Mouse (Mus musculus): Measurements from ENCODE around the gene Gpr31b.
A peak's percentile ranks its signal among the peaks of the same experiment; 100 is the strongest.
"Not testable (repeated sequence)": the region's sequence is repeated elsewhere in the genome, so short reads cannot be mapped to it uniquely, and the experiment has no call there.

Gpr31b gene

DNA sequence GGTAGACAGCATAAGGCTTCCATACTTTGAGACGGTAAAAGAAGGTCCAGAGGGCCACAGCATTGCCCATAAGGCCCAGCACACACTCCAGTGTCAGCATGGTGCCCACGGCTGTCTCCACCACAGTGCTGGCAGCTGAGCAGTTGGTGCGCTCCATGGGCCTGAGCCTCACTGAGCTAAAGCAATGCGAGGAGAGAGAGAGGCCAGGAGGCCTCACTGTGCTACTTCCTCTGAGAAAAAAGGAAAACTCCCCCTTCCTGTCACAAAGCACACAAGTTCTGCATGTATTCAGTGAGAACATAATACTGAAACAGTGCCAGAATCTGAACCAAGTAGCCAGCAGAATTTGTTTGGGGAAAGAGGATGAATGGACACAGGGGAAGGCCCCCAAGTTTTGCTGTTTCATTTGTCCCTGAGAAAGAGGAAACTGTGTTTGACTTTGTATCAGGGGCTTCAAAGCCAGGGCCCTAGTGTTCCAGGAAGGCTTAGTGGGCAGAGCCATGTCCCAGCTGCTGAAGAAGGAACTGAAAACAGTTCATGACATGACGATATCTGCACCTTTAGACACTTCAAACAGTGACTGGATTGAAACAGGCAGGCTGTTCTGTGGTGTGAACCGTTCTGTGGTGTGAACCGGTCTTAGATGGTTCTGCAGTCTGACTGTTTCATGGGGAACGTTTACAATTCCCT, at the start of gene Gpr31b:
Gene Gpr31b, minus strand, starts transcription at position 173 of the 690 bp plus-strand sequence.
- DNase-seq, result not testable (repeated sequence)

- DNase-seq, result not testable (repeated sequence)
Measured at GRCm38 (mm10) chr17:13092960-13093359, 40.9 kb upstream of the Gpr31b start.

DNA sequence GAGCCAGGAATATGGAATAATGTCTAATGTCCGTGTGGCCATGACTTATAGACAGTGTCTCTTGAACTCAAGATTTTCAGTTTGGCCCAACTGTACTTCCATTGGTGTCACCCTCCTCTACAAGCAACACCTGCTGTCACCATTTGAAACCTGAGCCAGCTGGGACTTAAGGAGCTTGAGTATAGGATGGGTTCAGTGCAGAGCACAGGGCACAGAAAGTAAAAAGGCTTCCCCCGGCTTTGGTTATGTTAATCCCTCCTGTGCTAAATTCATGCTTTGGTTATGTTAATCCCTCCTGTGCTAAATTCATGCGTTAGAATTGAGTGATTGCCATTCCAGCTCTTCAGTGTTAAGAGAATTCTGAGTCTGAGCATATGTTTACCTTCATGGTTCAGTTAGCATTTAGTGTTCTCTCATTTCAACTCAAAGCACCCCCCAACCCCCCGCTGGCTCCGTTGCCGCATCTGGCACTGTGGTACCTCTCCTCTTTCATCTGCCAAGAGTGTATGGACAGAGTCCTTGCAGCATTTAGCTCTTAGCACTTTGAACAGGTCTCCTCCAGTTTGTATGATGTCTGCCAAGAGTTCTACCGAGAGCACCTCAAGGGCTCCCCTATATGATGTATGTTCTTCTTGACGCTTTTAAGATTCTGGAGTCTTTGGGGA, 40.1 kb upstream of the Gpr31b start:
- not testable (repeated sequence) for DNase-seq

DNA sequence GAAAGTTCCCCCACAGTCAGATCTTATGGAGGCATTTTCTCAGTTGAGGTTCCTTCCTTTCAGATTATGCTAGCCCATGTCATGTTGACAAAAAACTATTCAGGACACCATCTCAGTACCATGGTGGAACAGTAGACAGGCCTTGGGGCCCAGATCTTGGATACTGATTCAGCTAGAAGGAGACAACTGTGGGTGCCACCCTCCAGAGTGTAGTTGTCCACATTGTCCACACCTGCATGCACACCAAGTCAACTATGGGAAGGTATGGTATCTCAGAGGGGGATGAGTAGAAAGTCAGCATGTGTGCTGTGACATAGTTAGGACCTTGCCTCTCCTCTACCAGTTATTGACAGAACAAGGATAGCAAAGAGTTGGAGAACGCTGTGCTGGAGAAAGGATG, 39.4 kb upstream of the Gpr31b start:
- not testable (repeated sequence) for DNase-seq

DNA sequence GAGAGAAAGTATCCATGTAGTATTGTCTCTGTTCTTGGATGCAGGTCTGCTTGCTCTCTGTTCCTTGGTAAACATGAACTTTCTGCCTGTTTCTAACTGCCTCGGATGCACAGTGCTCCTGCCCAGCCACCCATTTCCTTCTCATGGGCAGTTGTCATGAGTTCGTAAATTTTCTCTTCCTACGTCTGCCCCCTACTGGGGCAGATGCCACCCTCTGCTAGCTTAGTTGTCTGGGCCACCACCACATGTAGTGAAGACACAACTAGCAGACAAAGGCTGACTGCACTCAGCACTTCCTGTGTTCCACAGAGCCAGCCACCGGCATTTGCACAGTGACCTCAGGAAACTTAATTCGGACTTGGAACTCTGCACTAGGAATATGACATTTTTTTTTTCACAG, 17.1 kb upstream of the Gpr31b start:
- not testable (repeated sequence) for DNase-seq

DNA sequence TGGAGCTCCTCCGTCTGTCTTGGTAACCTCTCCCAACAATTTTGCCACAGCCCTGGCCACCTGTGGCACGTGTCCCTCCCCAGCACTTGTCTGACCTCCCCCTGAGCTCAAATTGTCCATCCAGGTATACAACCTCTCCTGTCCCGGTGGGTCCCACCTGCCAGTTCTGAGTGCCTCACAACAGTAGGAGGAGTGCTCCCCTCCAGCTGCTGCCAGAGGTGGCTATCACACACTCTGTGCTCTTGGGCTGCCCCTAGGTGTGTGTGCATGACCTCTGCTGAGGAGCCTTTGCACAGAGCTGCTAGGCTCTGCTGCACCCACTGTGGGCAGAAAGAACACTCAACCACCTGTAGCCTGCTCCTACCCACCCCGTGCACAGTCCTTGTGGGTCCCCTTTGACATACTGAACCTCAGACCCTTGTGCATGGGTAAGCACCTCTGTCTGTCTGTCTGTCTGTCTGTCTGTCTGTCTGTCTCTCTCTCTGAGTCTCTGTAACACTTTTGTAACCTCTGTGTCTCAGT, 15.8 kb upstream of the Gpr31b start:
- not testable (repeated sequence) for DNase-seq

DNA sequence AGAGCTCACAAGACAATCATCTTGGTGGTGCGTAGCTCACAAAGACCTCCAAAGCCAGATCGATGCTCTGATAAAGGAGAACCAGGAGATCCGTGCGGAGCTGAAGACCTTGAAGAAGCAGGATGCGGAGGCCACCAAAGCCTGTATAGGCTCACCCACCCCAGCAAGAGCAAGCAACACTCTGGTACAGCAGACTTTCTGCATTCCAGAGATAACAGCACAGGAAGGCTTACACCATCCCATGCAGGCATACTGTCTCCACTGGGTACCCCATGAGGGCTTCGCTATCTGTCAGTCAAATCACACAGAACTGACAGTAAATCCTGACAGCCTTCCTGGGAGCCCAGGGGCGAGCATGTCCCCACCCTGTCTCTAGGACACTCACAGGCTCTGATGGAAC, 10.8 kb upstream of the Gpr31b start:
- not testable (repeated sequence) for DNase-seq

DNA sequence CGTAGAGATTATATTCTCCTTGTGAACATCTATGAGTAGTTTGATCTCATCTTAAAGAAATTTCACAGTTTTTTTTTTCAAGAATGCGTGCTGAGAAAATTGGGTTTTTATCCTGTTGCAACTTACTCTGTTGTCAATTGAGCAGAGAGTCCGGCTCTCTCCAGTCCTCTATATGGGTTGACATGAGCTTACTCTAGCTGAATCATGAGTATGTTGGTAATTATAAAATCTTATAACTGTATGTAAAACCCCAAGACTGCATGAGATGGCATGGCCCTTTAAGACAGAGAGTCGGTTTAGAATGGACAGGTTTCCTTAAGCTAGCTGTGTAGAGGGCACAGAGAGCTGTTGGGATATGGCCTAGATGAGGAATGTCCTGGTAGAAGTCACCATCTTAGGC, 8.7 kb upstream of the Gpr31b start, which contains the start of gene Tcp10b:
Gene Tcp10b, plus strand, starts transcription at position 301 of the 400 bp plus-strand sequence.
- DNase-seq, result not testable (repeated sequence)

- peak; percentile 30 to 31 for DNase-seq
Measured at GRCm38 (mm10) chr17:13043846-13044673, 8.0 kb downstream of the Gpr31b start.

DNA sequence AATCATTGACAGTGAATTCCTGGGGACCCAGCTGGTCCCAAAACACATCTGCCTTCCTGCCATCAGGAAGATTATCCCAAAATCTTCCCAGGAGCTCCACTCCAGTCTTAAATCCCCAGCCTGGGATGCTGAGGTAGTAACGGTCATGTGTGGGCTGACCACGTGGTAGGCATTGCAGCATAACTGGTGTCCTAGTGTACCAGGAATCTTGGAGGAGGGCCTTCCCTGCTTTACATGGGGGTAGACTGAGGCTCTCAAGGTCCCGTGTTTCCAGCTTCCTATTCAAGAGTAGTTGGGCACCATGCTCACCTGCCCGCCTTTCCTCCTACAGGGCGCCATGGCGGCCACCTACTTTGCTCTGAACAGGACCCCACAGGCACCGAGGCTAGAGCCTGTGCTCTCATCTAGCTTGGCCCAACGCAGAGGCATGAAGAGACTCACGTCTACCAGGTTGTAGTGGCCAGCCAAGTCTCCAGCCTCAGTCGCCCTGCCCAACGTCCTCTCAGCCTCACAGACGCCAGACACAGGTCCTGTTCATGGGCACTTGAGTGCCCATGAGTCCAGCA, 15.4 kb downstream of the Gpr31b start:
- not testable (repeated sequence) for DNase-seq

DNA sequence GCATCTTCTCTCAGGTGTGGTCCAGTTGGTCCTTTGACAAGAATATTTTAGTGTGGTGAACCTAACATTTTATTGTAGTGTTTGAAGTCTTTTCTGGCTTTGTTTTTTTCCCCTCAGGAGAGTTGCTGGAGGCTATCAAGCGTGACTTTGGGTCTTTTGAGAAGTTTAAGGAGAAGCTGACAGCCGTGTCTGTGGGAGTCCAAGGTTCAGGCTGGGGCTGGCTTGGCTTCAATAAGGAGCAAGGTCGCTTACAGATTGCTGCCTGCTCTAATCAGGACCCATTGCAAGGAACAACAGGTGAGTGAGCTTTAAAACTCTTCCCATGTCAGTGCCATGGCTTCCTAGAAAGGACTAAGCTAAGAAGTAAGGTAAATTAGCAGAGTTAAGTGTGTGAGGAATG, 38.8 kb downstream of the Gpr31b start:
- peak; percentile 81 for DNase-seq

GRCm38 (mm10) chr17:13009887-13010286, 42.2 kb downstream of the Gpr31b start:
- DNase-seq, result peak in 1 of 2 experiments; percentile 59

GRCm38 (mm10) chr17:13008528-13008927, 43.6 kb downstream of the Gpr31b start:
- peak; percentile 55 to 78 for DNase-seq

- DNase-seq, result peak; percentile 99
Measured at GRCm38 (mm10) chr17:13007730-13008425, 44.2 kb downstream of the Gpr31b start.

GRCm38 (mm10) chr17:13006984-13007383, 45.1 kb downstream of the Gpr31b start:
- no peak for DNase-seq

GRCm38 (mm10) chr17:13006546-13006945, 45.5 kb downstream of the Gpr31b start, which contains the start of gene Sod2:
TSS of gene Sod2 (plus strand) at chr17:13006846.
- DNase-seq, result not testable (repeated sequence)

- not testable (repeated sequence) for DNase-seq
Measured at GRCm38 (mm10) chr17:13004436-13004835, 47.7 kb downstream of the Gpr31b start.

DNA sequence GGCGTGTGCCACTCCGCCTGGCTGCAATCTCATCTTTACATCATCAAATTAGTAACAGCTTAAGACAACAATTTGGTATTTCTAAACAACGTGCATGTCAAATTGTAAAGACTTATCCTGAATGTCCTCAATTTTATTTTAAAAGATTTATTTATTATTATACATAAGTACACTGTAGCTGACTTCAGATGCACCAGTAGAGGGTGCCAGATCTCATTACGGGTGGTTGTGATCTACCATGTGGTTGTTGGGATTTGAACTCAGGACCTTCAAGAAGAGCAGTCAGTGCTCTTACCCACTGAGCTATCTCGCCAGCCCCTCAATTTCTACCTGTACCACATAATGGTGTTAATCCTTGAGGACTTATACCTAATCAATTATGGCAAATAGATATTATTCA, 49.9 kb downstream of the Gpr31b start:
- DNase-seq, result not testable (repeated sequence)
